Mouse (Mus musculus) forebrain, embryonic 10.5 days (tissue): ENCODE results near the gene Vav2. TPM values are rescaled to one million over a fixed set of nuclear protein-coding genes. Genes with fewer than 3 reads are reported as not detected.

Experiments
- microRNA-seq: library from miRNA; unstranded; fragments of <30 nt; microRNA quantifications from one replicate; pipeline ENCODE4, GENCODE M21; 2017
- polyA plus RNA-seq: library from polyadenylated mRNA; unstranded; fragments of >200 nt; fragmentation: Nextera tagmentation; extraction: Ambion mirVana; gene quantifications from 2 replicates; pipeline ENCODE4 v1.2.1, GENCODE M21; 2016

Vav2 gene
- polyA plus RNA-seq, 1 experiment from 2014 or later = 11.5 TPM

Small RNA genes within 50 kb of the gene (microRNA-seq; reads per million reads assigned to microRNA genes)
- gene Gm24049 = not detected
- gene Mir7578 = not detected

Other genes with a start within 250 kb of the Vav2 start
- gene Sardh, start 178.7 kb downstream of the Vav2 start, polyA plus RNA-seq = 1.8 TPM in 2 replicates
- gene Brd3os, start 15.3 kb upstream of the Vav2 start, polyA plus RNA-seq = 10.2 and 11.0 TPM in 2 replicates
- gene Brd3, start 80.6 kb upstream of the Vav2 start, polyA plus RNA-seq = 152 and 160 TPM in 2 replicates
- gene Wdr5, start 88.1 kb upstream of the Vav2 start, polyA plus RNA-seq = 88.6 and 89.0 TPM in 2 replicates
- 7.7 and 7.8 TPM in 2 replicates for gene Rxra, start 249.4 kb upstream of the Vav2 start, polyA plus RNA-seq